ENCODE assay signal across 8 mouse cellular contexts in genomic region chr5:122500141-122500540, GRCm38 (mm10). TPM values are rescaled to one million over a fixed set of nuclear protein-coding genes. Genes with fewer than 3 reads are reported as not detected.
A peak's percentile ranks its signal among the peaks of the same experiment; 100 is the strongest.
DNase-seq lines count a peak whose midpoint lies in the region; ATAC-seq and TF ChIP-seq lines count a peak whose summit lies in the region.

No protein-coding gene starts in this region.

- peak overlapping the region; percentile 99 for H3K9ac ChIP-seq in lung, embryonic 14.5 days
- no peak overlapping the region for H3K9ac ChIP-seq in embryonic facial prominence, embryonic 15.5 days
- H3K9ac ChIP-seq in intestine, postnatal 0 days (ENCODE audit: low read depth, low read length) = 0 out of 2 replicates have a peak overlapping the region, but pooled peaks have one; percentile 18

- H3K27ac ChIP-seq in lung, embryonic 14.5 days (ENCODE audit: low read depth) = no peak overlapping the region
- no peak overlapping the region for H3K27ac ChIP-seq in embryonic facial prominence, embryonic 15.5 days (replicated peaks)
- H3K27ac ChIP-seq in intestine, postnatal 0 days (ENCODE audit: low read depth, low read length) = no peak overlapping the region
- no peak overlapping the region for H3K27ac ChIP-seq in olfactory bulb, adult 2 months (ENCODE audit: insufficient read depth, low read depth, low read length)

- 21% methylated on average over 4 of the region's 4 CpGs for WGBS in lung, embryonic 14.5 days
- 38% methylated on average over 4 of the region's 4 CpGs for WGBS in embryonic facial prominence, embryonic 15.5 days
- WGBS in intestine, postnatal 0 days = 23% methylated on average over 4 of the region's 4 CpGs
- 16% methylated on average over 4 of the region's 4 CpGs for WGBS in olfactory bulb, adult 2 months

- no peak for TF ChIP-seq CTCF in lung, embryonic 14.5 days (IDR thresholded peaks at IDR 0.05; ENCODE audit: low read depth)
- TF ChIP-seq CTCF in intestine, postnatal 0 days (IDR thresholded peaks at IDR 0.05; ENCODE audit: low read depth) = no peak
- TF ChIP-seq CTCF in olfactory bulb, adult 2 months (IDR thresholded peaks at IDR 0.05; ENCODE audit: insufficient read depth, low read depth, low read length) = no peak

- H3K9me3 ChIP-seq in lung, embryonic 14.5 days (ENCODE audit: low read depth, low read length) = no peaks in the 10 kb centered on the region
- no peaks in the 10 kb centered on the region for H3K9me3 ChIP-seq in embryonic facial prominence, embryonic 15.5 days (replicated peaks)
- no peaks in the 10 kb centered on the region for H3K9me3 ChIP-seq in intestine, postnatal 0 days (ENCODE audit: control insufficient read depth)

- peak overlapping the region; percentile 99 for H3K4me3 ChIP-seq in lung, embryonic 14.5 days (ENCODE audit: low read depth, low read length)
- H3K4me3 ChIP-seq in embryonic facial prominence, embryonic 15.5 days (replicated peaks) = peak overlapping the region; percentile 76
- peak overlapping the region; percentile 90 for H3K4me3 ChIP-seq in intestine, postnatal 0 days (ENCODE audit: low read depth, low read length)
- H3K4me3 ChIP-seq in olfactory bulb, adult 2 months (ENCODE audit: insufficient read depth, low read depth, low read length) = peak overlapping the region; percentile 36

- no peak for ATAC-seq in lung, embryonic 14.5 days (ENCODE audit: insufficient read depth)
- no peak for ATAC-seq in embryonic facial prominence, embryonic 15.5 days (ENCODE audit: insufficient number of reproducible peaks, low FRiP score, low TSS enrichment, low read depth)
- no peak for ATAC-seq in intestine, postnatal 0 days

- peak overlapping the region; percentile 90 for H3K4me2 ChIP-seq in lung, embryonic 14.5 days
- peak overlapping the region; percentile 80 for H3K4me2 ChIP-seq in embryonic facial prominence, embryonic 15.5 days (replicated peaks)
- peak overlapping the region; percentile 82 for H3K4me2 ChIP-seq in intestine, postnatal 0 days (replicated peaks; ENCODE audit: low read depth)

- no peaks in the 10 kb centered on the region for H3K27me3 ChIP-seq in lung, embryonic 14.5 days (ENCODE audit: insufficient read depth, low read length)
- H3K27me3 ChIP-seq in embryonic facial prominence, embryonic 15.5 days = no peaks in the 10 kb centered on the region
- H3K27me3 ChIP-seq in intestine, postnatal 0 days (replicated peaks; ENCODE audit: control insufficient read depth, insufficient read depth, low read length) = no peaks in the 10 kb centered on the region

- TF ChIP-seq POLR2A in olfactory bulb, adult 2 months (IDR thresholded peaks at IDR 0.05; ENCODE audit: insufficient read depth, low read depth, low read length) = no peak

- H3K4me1 ChIP-seq in lung, embryonic 14.5 days (ENCODE audit: insufficient read depth) = peaks cover 11% of the 10 kb centered on the region
- peaks cover 37% of the 10 kb centered on the region for H3K4me1 ChIP-seq in embryonic facial prominence, embryonic 15.5 days
- 0 out of 2 replicates have a peak, but pooled peaks cover 4% of the 10 kb centered on the region for H3K4me1 ChIP-seq in intestine, postnatal 0 days (replicated peaks; ENCODE audit: control insufficient read depth, insufficient read depth, low read length)
- H3K4me1 ChIP-seq in olfactory bulb, adult 2 months (ENCODE audit: control insufficient read depth, insufficient read depth, low read length) = peaks cover 5% of the 10 kb centered on the region

- no peak for DNase-seq in lung, embryonic 14.5 days
- no peak for DNase-seq in lung, adult 18-20 months
- no peak for DNase-seq in cerebellum, adult 18-20 months
- DNase-seq in layer of hippocampus, adult 11-12 months (ENCODE audit: low spot score) = no peak
- DNase-seq in thymus, adult 18-20 months = no peak

- peaks cover 43% of the 10 kb centered on the region for H3K36me3 ChIP-seq in lung, embryonic 14.5 days (ENCODE audit: insufficient read depth)
- peaks cover 17% of the 10 kb centered on the region for H3K36me3 ChIP-seq in embryonic facial prominence, embryonic 15.5 days
- H3K36me3 ChIP-seq in intestine, postnatal 0 days (ENCODE audit: control insufficient read depth, insufficient read depth) = peaks cover 12% of the 10 kb centered on the region; the same call in 1 of the 2 replicates

RNA-seq across cellular contexts. Expression of gene Atp2a2, which starts 1.9 kb away (rescaled TPM):
- 43.8 and 45.5 TPM in 2 replicates for polyA plus RNA-seq in lung, embryonic 14.5 days (2014; fragmentation: Nextera tagmentation; extraction: Ambion mirVana)
- 34.8 and 38.1 TPM in 2 replicates for polyA plus RNA-seq in embryonic facial prominence, embryonic 15.5 days (2015; fragmentation: Nextera tagmentation; extraction: Ambion mirVana)
- 26.1 and 27.3 TPM in 2 replicates for polyA plus RNA-seq in intestine, postnatal 0 days (2015; fragmentation: Nextera tagmentation; extraction: Ambion mirVana)
- polyA plus RNA-seq in olfactory bulb, adult 2 months (2012; ENCODE audit: insufficient read depth, insufficient read length, low replicate concordance, missing spikeins) = 113 and 352 TPM in 2 replicates

Comparison
In these comparisons a context has a peak if more than half of its experiments do, and no peak if none do; other contexts are left out.
1. H3K4me3 ChIP-seq: peak in every context shown above with its lines; median percentile 99 in lung, embryonic 14.5 days; 90 in intestine, postnatal 0 days; 76 in embryonic facial prominence, embryonic 15.5 days; 36 in olfactory bulb, adult 2 months.